Mouse (Mus musculus) liver, postnatal 0 days (tissue): ENCODE measurements around the gene Cyp24a1. TPM values are rescaled to one million over a fixed set of nuclear protein-coding genes. Genes with fewer than 3 reads are reported as not detected.

Source experiments
- ATAC-seq: fragments of 200-750 bp; cut with Nextera tagmentation; 2 replicates; pipeline ENCODE4 v1.8.0; 2017; ENCODE audit warnings: mild to moderate bottlenecking, moderate library complexity
- DNase-seq: peaks from one replicate; pipeline ENCODE4 v3.0.0-alpha.2; 2016
- H3K27ac ChIP-seq: fragments of 300-500 bp; sonication (generic); 2 replicates; pipeline ENCODE4 v1.5.1; 2014; ENCODE audit warnings: antibody characterized with exemption, moderate library complexity, mild to moderate bottlenecking, low read depth
- H3K27me3 ChIP-seq: fragments of 300-500 bp; sonication (generic); 2 replicates; pipeline ENCODE4 v1.6.1; 2014; ENCODE audit warnings: low read length, control low read depth, mixed read lengths; ENCODE audit not compliant: insufficient read depth
- H3K36me3 ChIP-seq: fragments of 300-500 bp; sonication (generic); replicated peaks from 2 replicates; pipeline ENCODE4 v1.6.1; 2014; ENCODE audit warnings: mild to moderate bottlenecking, control low read depth, low read length, moderate library complexity, mixed read lengths; ENCODE audit not compliant: insufficient read depth
- H3K4me1 ChIP-seq: fragments of 300-500 bp; sonication (generic); 2 replicates; pipeline ENCODE4 v1.6.1; 2014; ENCODE audit warnings: antibody characterized with exemption, mild to moderate bottlenecking, control low read depth; ENCODE audit not compliant: insufficient read depth
- H3K4me2 ChIP-seq: fragments of 300-500 bp; sonication (generic); 2 replicates; pipeline ENCODE4 v1.6.1; 2014; ENCODE audit warnings: low read depth, mild to moderate bottlenecking, low read length, moderate library complexity, mixed read lengths
- H3K4me3 ChIP-seq: fragments of 300-500 bp; sonication (generic); 2 replicates; pipeline ENCODE4 v1.5.1; 2014; ENCODE audit warnings: low read depth, low read length
- H3K9ac ChIP-seq: fragments of 300-500 bp; sonication (generic); replicated peaks from 2 replicates; pipeline ENCODE4 v1.6.1; 2014; ENCODE audit warnings: mild to moderate bottlenecking, moderate library complexity
- H3K9me3 ChIP-seq: fragments of 300-500 bp; sonication (generic); 2 replicates; pipeline ENCODE4 v1.6.1; 2016; ENCODE audit warnings: mild to moderate bottlenecking, control low read depth, low read length, mixed read lengths
- CTCF ChIP-seq: sonication (generic); IDR thresholded peaks from 2 replicates; pipeline ENCODE4 v1.5.1; 2016; ENCODE audit warnings: antibody characterized with exemption, low read depth
- EP300 ChIP-seq: IDR thresholded peaks from 2 replicates; pipeline ENCODE4 v1.6.1; 2016; ENCODE audit warnings: antibody characterized with exemption, low read depth, mild to moderate bottlenecking
- WGBS: fragments of 180-500 bp; shearing (Covaris S2); extraction: QIAGEN DNeasy Blood & Tissue Kit; methylation state at CpG from one replicate; pipeline ENCODE4 v1.1.7; 2014; ENCODE audit not compliant: insufficient replicate concordance; 5-methylcytosine and 5-hydroxymethylcytosine counted together
- polyA plus RNA-seq: library from polyadenylated mRNA; unstranded; fragments of >200 nt; fragmentation: Nextera tagmentation; extraction: Ambion mirVana; gene quantifications from 2 replicates; pipeline ENCODE4 v1.2.1, GENCODE M21; 2015

Gene Cyp24a1
- polyA plus RNA-seq = not detected in 2 replicates

DNA sequence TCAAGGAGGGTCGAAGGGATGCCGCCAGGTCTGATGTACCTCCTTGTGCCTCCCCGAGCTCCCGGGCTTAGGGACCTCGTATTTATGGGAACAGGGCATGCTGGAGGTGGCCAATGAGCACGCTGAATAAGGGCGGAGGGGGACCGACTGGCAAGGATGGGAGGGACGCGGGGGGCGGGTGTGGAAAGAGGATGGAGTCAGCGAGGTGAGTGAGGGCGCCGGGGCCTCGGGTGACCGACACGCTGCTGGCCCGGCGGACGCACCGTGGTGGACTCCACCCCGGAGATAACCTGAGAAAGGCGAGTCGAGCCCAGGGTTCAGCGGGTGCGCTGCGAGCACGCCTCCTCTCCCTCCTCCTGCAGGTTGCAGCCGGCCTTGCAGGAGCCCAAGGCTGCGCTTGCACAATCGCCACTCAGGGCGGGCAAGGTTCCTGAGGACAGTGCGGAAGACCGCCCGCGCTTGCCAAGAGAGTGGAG lies at the start of gene Cyp24a1:
TSS of gene Cyp24a1 (minus strand) at position 55 of the 476 bp plus-strand sequence.
- H3K9ac ChIP-seq = no peak within 1 kb of the TSS
- H3K27ac ChIP-seq = no peak within 1 kb of the TSS
- ATAC-seq (peak; percentile 25; the same call in 1 of the 2 replicates), DNase-seq (peak; percentile 62)
- H3K4me2 ChIP-seq = peak within 1 kb of the TSS; percentile 18; the same call in 1 of the 2 replicates
- no peak within 1 kb of the TSS; the same call in 1 of the 2 replicates for H3K4me3 ChIP-seq
- 0 out of 2 replicates have a peak, but pooled peaks cover 4% of the 10 kb centered on the region for H3K4me1 ChIP-seq
- TF ChIP-seq EP300 (no peak), CTCF (peak; percentile 34)
- WGBS = 1% methylated on average over 36 of the region's 36 CpGs
- peaks cover 48% of the 10 kb centered on the region for H3K27me3 ChIP-seq
- no peaks in the 10 kb centered on the region for H3K36me3 ChIP-seq
- no peaks in the 10 kb centered on the region for H3K9me3 ChIP-seq

DNA sequence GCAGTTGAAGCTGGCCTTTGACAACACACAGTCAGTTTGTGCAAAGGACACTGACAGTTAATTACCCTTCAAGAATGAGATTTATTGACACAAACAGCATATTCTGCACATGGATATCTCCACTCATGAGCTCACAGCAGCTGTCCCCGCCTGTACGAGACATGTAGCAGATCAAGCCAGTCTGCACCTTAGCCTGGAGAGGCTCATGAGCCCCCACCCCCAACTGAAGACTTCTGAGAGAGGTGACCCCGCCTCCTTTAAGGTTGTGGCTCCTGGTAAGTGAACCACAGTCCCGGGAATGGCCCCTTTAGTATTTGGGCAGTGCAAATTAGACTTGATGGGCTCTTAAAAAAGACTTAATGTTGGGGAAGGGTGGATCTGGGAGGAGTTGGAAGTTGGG lies 48.8 kb upstream of the Cyp24a1 start:
- DNase-seq (no peak), ATAC-seq (no peak)
- Histone ChIP-seq H3K4me2 (no peak overlapping the region), H3K27ac (no peak overlapping the region), H3K36me3 (no peaks in the 10 kb centered on the region), H3K9me3 (no peaks in the 10 kb centered on the region), H3K4me1 (no peaks in the 10 kb centered on the region; the same call in 1 of the 2 replicates), H3K9ac (no peak overlapping the region), H3K27me3 (no peaks in the 10 kb centered on the region), H3K4me3 (no peak overlapping the region)
- TF ChIP-seq CTCF (no peak), EP300 (no peak)
- 59% methylated on average over 4 of the region's 4 CpGs for WGBS

GRCm38 (mm10) chr2:170544950-170545349 lies 48.0 kb upstream of the Cyp24a1 start:
- Histone ChIP-seq H3K27me3 (no peaks in the 10 kb centered on the region), H3K9ac (no peak overlapping the region), H3K4me2 (no peak overlapping the region), H3K27ac (no peak overlapping the region), H3K4me1 (no peaks in the 10 kb centered on the region; the same call in 1 of the 2 replicates), H3K9me3 (no peaks in the 10 kb centered on the region), H3K4me3 (no peak overlapping the region), H3K36me3 (no peaks in the 10 kb centered on the region)
- DNase-seq (no peak), ATAC-seq (no peak)
- 67% methylated on average over 7 of the region's 7 CpGs for WGBS
- TF ChIP-seq CTCF (no peak), EP300 (no peak)

GRCm38 (mm10) chr2:170544159-170544558 lies 47.2 kb upstream of the Cyp24a1 start:
- ATAC-seq = no peak
- no peaks in the 10 kb centered on the region for H3K36me3 ChIP-seq
- no peak overlapping the region for H3K4me2 ChIP-seq
- H3K27me3 ChIP-seq = no peaks in the 10 kb centered on the region
- H3K9me3 ChIP-seq = no peaks in the 10 kb centered on the region
- 80% methylated on average over 3 of the region's 3 CpGs for WGBS
- H3K27ac ChIP-seq = no peak overlapping the region
- no peaks in the 10 kb centered on the region; the same call in 1 of the 2 replicates for H3K4me1 ChIP-seq
- H3K9ac ChIP-seq = no peak overlapping the region
- no peak for DNase-seq
- H3K4me3 ChIP-seq = no peak overlapping the region
- TF ChIP-seq EP300 (no peak), CTCF (no peak)

DNA sequence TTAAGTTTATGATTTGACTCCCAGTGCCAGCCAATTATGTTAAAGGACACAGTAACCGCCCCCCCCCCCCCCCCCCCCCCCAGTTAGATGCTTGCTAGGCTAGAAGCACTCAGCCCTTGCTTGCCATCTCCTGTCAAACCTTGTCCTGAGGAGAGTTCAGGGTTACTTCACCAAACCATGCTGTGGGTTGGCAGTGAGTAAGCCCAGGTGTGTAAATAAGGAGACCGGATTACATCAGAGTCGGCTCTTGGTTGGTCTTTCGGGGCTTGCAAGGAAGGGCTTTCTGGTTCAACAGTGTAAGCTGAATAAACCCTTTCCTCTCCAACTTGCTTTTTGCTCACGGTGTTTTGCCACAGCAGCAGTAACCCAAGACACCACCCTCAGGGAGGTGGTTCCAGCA lies 46.7 kb upstream of the Cyp24a1 start:
- Histone ChIP-seq H3K9me3 (no peaks in the 10 kb centered on the region), H3K27ac (no peak overlapping the region), H3K36me3 (no peaks in the 10 kb centered on the region), H3K4me3 (no peak overlapping the region), H3K9ac (no peak overlapping the region), H3K27me3 (no peaks in the 10 kb centered on the region), H3K4me2 (no peak overlapping the region), H3K4me1 (no peaks in the 10 kb centered on the region; the same call in 1 of the 2 replicates)
- TF ChIP-seq CTCF (no peak), EP300 (no peak)
- ATAC-seq = no peak
- no peak for DNase-seq
- WGBS = 66% methylated on average over 5 of the region's 5 CpGs

- TF ChIP-seq EP300 = no peak
- TF ChIP-seq CTCF = no peak
- Histone ChIP-seq H3K27me3 (no peaks in the 10 kb centered on the region), H3K4me2 (no peak overlapping the region), H3K4me3 (no peak overlapping the region), H3K4me1 (no peaks in the 10 kb centered on the region), H3K9ac (no peak overlapping the region), H3K36me3 (no peaks in the 10 kb centered on the region), H3K27ac (no peak overlapping the region), H3K9me3 (no peaks in the 10 kb centered on the region)
- ATAC-seq = no peak
- WGBS = 74% methylated on average over 9 of the region's 9 CpGs
- DNase-seq = no peak
These were observed 42.3 kb upstream of the Cyp24a1 start for GRCm38 (mm10) chr2:170539211-170539610.

DNA sequence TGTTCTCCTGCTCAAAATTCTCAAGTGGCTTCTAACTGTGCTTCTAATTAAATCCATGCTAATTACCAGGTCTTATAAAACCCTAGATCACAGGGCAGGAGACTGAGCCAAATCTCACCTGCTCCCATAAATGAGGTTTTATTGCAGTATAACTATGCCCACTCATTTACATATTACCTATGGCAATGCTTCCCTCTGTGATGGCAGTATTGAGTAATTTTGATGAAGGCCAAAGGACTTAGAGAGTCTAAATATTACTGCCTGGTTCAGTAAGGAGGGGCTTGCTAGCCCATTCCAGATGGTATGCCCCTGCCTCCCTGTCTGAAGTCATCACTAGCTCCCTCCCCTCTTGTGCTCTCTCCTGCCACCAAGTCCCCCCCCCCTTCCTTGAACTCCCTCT lies 38.9 kb upstream of the Cyp24a1 start:
- H3K4me3 ChIP-seq = no peak overlapping the region
- no peak overlapping the region for H3K9ac ChIP-seq
- no peak overlapping the region for H3K27ac ChIP-seq
- no peaks in the 10 kb centered on the region for H3K27me3 ChIP-seq
- no peaks in the 10 kb centered on the region for H3K36me3 ChIP-seq
- H3K4me2 ChIP-seq = no peak overlapping the region
- ATAC-seq (no peak), DNase-seq (no peak)
- H3K4me1 ChIP-seq = no peaks in the 10 kb centered on the region
- no peak for TF ChIP-seq EP300
- no peak for TF ChIP-seq CTCF
- no peaks in the 10 kb centered on the region for H3K9me3 ChIP-seq
